33 mouse cellular contexts compared by ENCODE assay signal in genomic region chr7:123981435-123981834, GRCm38 (mm10). TPM values are rescaled to one million over a fixed set of nuclear protein-coding genes. Genes with fewer than 3 reads are reported as not detected.
DNase-seq lines count a peak whose midpoint lies in the region; ATAC-seq and TF ChIP-seq lines count a peak whose summit lies in the region.
"Had no signal": no experiment of that assay in that cellular context is flagged by ENCODE, and none has a peak within 500 bp of the region (broad histone marks: within the 10 kb centered on the region; RNA-seq: fewer than 3 reads in every experiment).

No protein-coding gene starts in this region.

- peaks cover 68% of the 10 kb centered on the region for H3K27me3 ChIP-seq in forebrain, embryonic 13.5 days
- H3K27me3 ChIP-seq in forebrain, embryonic 11.5 days (ENCODE audit: control insufficient read depth, insufficient read depth, low read length): peaks cover 49% of the 10 kb centered on the region
- H3K27me3 ChIP-seq in hindbrain, embryonic 14.5 days (ENCODE audit: control insufficient read depth, insufficient read depth, low read length): peaks cover 69% of the 10 kb centered on the region
- peaks cover 5% of the 10 kb centered on the region for H3K27me3 ChIP-seq in midbrain, embryonic 16.5 days (ENCODE audit: control insufficient read depth, insufficient read depth, low read depth, low read length)
- H3K27me3 ChIP-seq in heart, adult 2 months (ENCODE audit: control insufficient read depth, insufficient read depth, low read length): peaks cover 7% of the 10 kb centered on the region
- H3K27me3 ChIP-seq: CH12.LX had no signal

- no peaks in the 10 kb centered on the region for H3K79me2 ChIP-seq in heart, adult 2 months (replicated peaks; ENCODE audit: control insufficient read depth, insufficient read depth, low read length)

- H3K27ac ChIP-seq in forebrain, embryonic 13.5 days: no peak overlapping the region
- no peak overlapping the region for H3K27ac ChIP-seq in forebrain, embryonic 11.5 days (ENCODE audit: low read depth, low read length)
- H3K27ac ChIP-seq in left cerebral cortex, adult 2 months: no peak overlapping the region
- H3K27ac ChIP-seq in hindbrain, embryonic 14.5 days: no peak overlapping the region
- peak overlapping the region; percentile 54; the same call in 1 of the 2 replicates for H3K27ac ChIP-seq in midbrain, embryonic 16.5 days (ENCODE audit: low read length)
- no peak overlapping the region for H3K27ac ChIP-seq in heart, adult 2 months
- H3K27ac ChIP-seq: heart, embryonic 10.5 days; heart, embryonic 15.5 days; limb, embryonic 13.5 days; lung, embryonic 15.5 days; midbrain, embryonic 12.5 days had no signal

- no peak for DNase-seq in forebrain, embryonic 11.5 days (ENCODE audit: low spot score)
- DNase-seq in left cerebral cortex, adult 2 months (ENCODE audit: extremely low spot score in 1 of 2, low spot score in 2 of 2): no peak
- no peak for DNase-seq in left cerebral cortex, adult 11 months (ENCODE audit: low spot score)
- no peak for DNase-seq in hindbrain, embryonic 14.5 days (ENCODE audit: low spot score)
- no peak for DNase-seq in heart, adult 2 months
- no peak for DNase-seq in testis, postnatal 14 days (ENCODE audit: low spot score)
- DNase-seq: adrenal gland, adult 2 months; cerebellum, adult 2 months; gastrocnemius, postnatal 10 days; kidney, adult 9 months; kidney, postnatal 10 days; layer of hippocampus, adult 9-11 months; right cerebral cortex, adult 18-20 months; spleen, adult 18-20 months; thymus, adult 18-20 months; thymus, postnatal 25 days had no signal

- TF ChIP-seq POLR2A in heart, adult 2 months (IDR thresholded peaks at IDR 0.05; ENCODE audit: insufficient read depth, low read depth, low read length): no peak

- TF ChIP-seq CTCF in left cerebral cortex, adult 2 months (IDR thresholded peaks at IDR 0.05): no peak
- TF ChIP-seq CTCF in heart, adult 2 months (IDR thresholded peaks at IDR 0.05): no peak

- no peak for TF ChIP-seq EP300 in heart, adult 2 months (IDR thresholded peaks at IDR 0.05; ENCODE audit: insufficient read depth, low read depth, low read length)

- H3K9ac ChIP-seq in forebrain, embryonic 13.5 days: no peak overlapping the region
- H3K9ac ChIP-seq in forebrain, embryonic 11.5 days (ENCODE audit: low read length): no peak overlapping the region
- 0 out of 2 replicates have a peak overlapping the region, but pooled peaks have one; percentile 76 for H3K9ac ChIP-seq in hindbrain, embryonic 14.5 days
- H3K9ac ChIP-seq in midbrain, embryonic 16.5 days (ENCODE audit: low read depth, low read length): no peak overlapping the region; the same call in 1 of the 2 replicates
- no peak overlapping the region for H3K9ac ChIP-seq in heart, adult 2 months (ENCODE audit: low read depth, low read length)
- H3K9ac ChIP-seq: heart, embryonic 15.5 days; limb, embryonic 13.5 days; lung, embryonic 15.5 days; midbrain, embryonic 12.5 days had no signal

- no peaks in the 10 kb centered on the region for H3K36me3 ChIP-seq in forebrain, embryonic 13.5 days (ENCODE audit: poor library complexity, severe bottlenecking)
- H3K36me3 ChIP-seq in forebrain, embryonic 11.5 days (ENCODE audit: control insufficient read depth, insufficient read depth, low read length): no peaks in the 10 kb centered on the region
- no peaks in the 10 kb centered on the region for H3K36me3 ChIP-seq in hindbrain, embryonic 14.5 days (replicated peaks; ENCODE audit: control insufficient read depth, insufficient read depth)
- H3K36me3 ChIP-seq in midbrain, embryonic 16.5 days (ENCODE audit: control insufficient read depth, insufficient read depth, low read length): no peaks in the 10 kb centered on the region
- H3K36me3 ChIP-seq in heart, adult 2 months (ENCODE audit: control insufficient read depth, insufficient read depth, low read length): no peaks in the 10 kb centered on the region
- H3K36me3 ChIP-seq: heart, embryonic 10.5 days; heart, embryonic 15.5 days; limb, embryonic 13.5 days; lung, embryonic 15.5 days; midbrain, embryonic 12.5 days had no signal

- H3K4me2 ChIP-seq in forebrain, embryonic 13.5 days: peak overlapping the region; percentile 98; the same call in 1 of the 2 replicates
- H3K4me2 ChIP-seq in forebrain, embryonic 11.5 days (ENCODE audit: low read depth, low read length, severe bottlenecking): no peak overlapping the region
- H3K4me2 ChIP-seq in hindbrain, embryonic 14.5 days (replicated peaks): peak overlapping the region; percentile 92
- peak overlapping the region; percentile 79 for H3K4me2 ChIP-seq in midbrain, embryonic 16.5 days (ENCODE audit: low read length)
- H3K4me2 ChIP-seq: liver, embryonic 11.5 days had no signal

- intact Hi-C loops in left cerebral cortex, adult 2 months (cut with DNase I): loop anchor here (5.0 kb wide), 3 partner anchors 146 to 1416 kb away; no protein-coding TSS in a partner anchor
- intact Hi-C loops in heart, adult 2 months (cut with DNase I): no loop called here

- H3K4me1 ChIP-seq in forebrain, embryonic 13.5 days: peaks cover 17% of the 10 kb centered on the region
- 0 out of 2 replicates have a peak, but pooled peaks cover 5% of the 10 kb centered on the region for H3K4me1 ChIP-seq in forebrain, embryonic 11.5 days (replicated peaks; ENCODE audit: control insufficient read depth, insufficient read depth, low read length)
- peaks cover 4% of the 10 kb centered on the region; the same call in 1 of the 2 replicates for H3K4me1 ChIP-seq in hindbrain, embryonic 14.5 days (replicated peaks; ENCODE audit: control insufficient read depth, insufficient read depth, low read length)
- H3K4me1 ChIP-seq in midbrain, embryonic 16.5 days (ENCODE audit: control insufficient read depth, insufficient read depth, low read length): peaks cover 9% of the 10 kb centered on the region; the same call in 1 of the 2 replicates
- no peaks in the 10 kb centered on the region for H3K4me1 ChIP-seq in heart, adult 2 months (ENCODE audit: control insufficient read depth, insufficient read depth, low read length)

- no peak overlapping the region for H3K4me3 ChIP-seq in forebrain, embryonic 13.5 days
- no peak overlapping the region for H3K4me3 ChIP-seq in forebrain, embryonic 11.5 days (ENCODE audit: low read depth, low read length)
- H3K4me3 ChIP-seq in left cerebral cortex, adult 2 months: peak overlapping the region; percentile 52; the same call in 1 of the 2 replicates
- peak overlapping the region; percentile 76; the same call in 1 of the 2 replicates for H3K4me3 ChIP-seq in hindbrain, embryonic 14.5 days (replicated peaks; ENCODE audit: low read length)
- H3K4me3 ChIP-seq in midbrain, embryonic 16.5 days (ENCODE audit: low read depth, low read length): peak overlapping the region; percentile 69
- H3K4me3 ChIP-seq in heart, adult 2 months: no peak overlapping the region
- H3K4me3 ChIP-seq: lung, embryonic 15.5 days; myocyte had no signal

- no peak for ATAC-seq in forebrain, embryonic 13.5 days
- no peak for ATAC-seq in forebrain, embryonic 11.5 days (replicated peaks; ENCODE audit: low FRiP score)
- no peak for ATAC-seq in hindbrain, embryonic 14.5 days (ENCODE audit: low FRiP score)
- ATAC-seq in midbrain, embryonic 16.5 days: no peak
- ATAC-seq: activated CD4-positive, CD25-positive, alpha-beta regulatory T cell, adult 4 months; intestine, postnatal 0 days had no signal

- WGBS in forebrain, embryonic 13.5 days: 23% methylated on average over 7 of the region's 7 CpGs
- WGBS in forebrain, embryonic 11.5 days: 36% methylated on average over 7 of the region's 7 CpGs
- WGBS in hindbrain, embryonic 14.5 days: 13% methylated on average over 7 of the region's 7 CpGs
- WGBS in midbrain, embryonic 16.5 days: 19% methylated on average over 7 of the region's 7 CpGs
- 38% methylated on average over 7 of the region's 7 CpGs for WGBS in heart, adult 2 months

- no peaks in the 10 kb centered on the region for H3K9me3 ChIP-seq in forebrain, embryonic 13.5 days (replicated peaks)
- no peaks in the 10 kb centered on the region for H3K9me3 ChIP-seq in forebrain, embryonic 11.5 days (ENCODE audit: control insufficient read depth, low read length)
- H3K9me3 ChIP-seq in hindbrain, embryonic 14.5 days (ENCODE audit: control insufficient read depth, low read length): no peaks in the 10 kb centered on the region; the same call in 1 of the 2 replicates
- H3K9me3 ChIP-seq in midbrain, embryonic 16.5 days (replicated peaks; ENCODE audit: control insufficient read depth, low read length, poor library complexity, severe bottlenecking): no peaks in the 10 kb centered on the region
- H3K9me3 ChIP-seq: heart, embryonic 10.5 days; heart, embryonic 15.5 days; limb, embryonic 13.5 days; lung, embryonic 15.5 days; midbrain, embryonic 12.5 days had no signal

RNA-seq across cellular contexts. Expression of gene Hs3st4, which starts 1.2 kb away (rescaled TPM):
- polyA plus RNA-seq in forebrain, embryonic 13.5 days (2015; fragmentation: Nextera tagmentation; extraction: Ambion mirVana): 3.3 and 5.0 TPM in 2 replicates
- polyA plus RNA-seq in forebrain, embryonic 11.5 days (2014; fragmentation: Nextera tagmentation; extraction: Ambion mirVana): 0.11 and 0.16 TPM in 2 replicates
- total RNA-seq in left cerebral cortex, adult 2 months (2021): 10 to 100 TPM; 41.6 to 49.3 TPM
- 8.9 and 9.7 TPM in 2 replicates for polyA plus RNA-seq in hindbrain, embryonic 14.5 days (2014; fragmentation: Nextera tagmentation; extraction: Ambion mirVana)
- 19.5 and 20.3 TPM in 2 replicates for polyA plus RNA-seq in midbrain, embryonic 16.5 days (2015; fragmentation: Nextera tagmentation; extraction: Ambion mirVana)
- total RNA-seq in heart, adult 2 months (2021): under 1 TPM in 1 of 2 experiments, not detected in 1; 0.13 TPM
- polyA plus RNA-seq in heart, adult 2 months (2012; rRNA removed): 0.06 TPM in 1 of 2 replicates, not detected in the other
- total RNA-seq: CH12.LX; megakaryocyte progenitor cell, adult 5-6 weeks; neutrophil, adult 5-6 weeks had no signal
- polyA plus RNA-seq: activated CD4-positive, CD25-positive, alpha-beta regulatory T cell, adult 4 months; adrenal gland, adult 2 months; C2C12; intestine, postnatal 0 days; large intestine, adult 2 months; liver, embryonic 16.5 days; myocyte had no signal

Comparison
In these comparisons a context has a peak if more than half of its experiments do, and no peak if none do; other contexts are left out.
1. H3K4me3 ChIP-seq: peak in left cerebral cortex, adult 2 months (single experiment), hindbrain, embryonic 14.5 days (single experiment) and midbrain, embryonic 16.5 days (single experiment); none in forebrain, embryonic 13.5 days (single experiment), forebrain, embryonic 11.5 days (single experiment) and heart, adult 2 months (single experiment).